Mouse (Mus musculus) kidney, adult 2 months (tissue): ENCODE results near the gene Cyp27b1. TPM values are rescaled to one million over a fixed set of nuclear protein-coding genes. Genes with fewer than 3 reads are reported as not detected.

Experiments used
- DNase-seq: peaks from one replicate; pipeline ENCODE4 v3.0.0; 2021
- H3K27ac ChIP-seq: fragments of 200-500 bp; 2 replicates; pipeline ENCODE4 v1.5.1; 2012; ENCODE audit warnings: low read depth, low read length, control low read depth, inconsistent platforms; ENCODE audit not compliant: insufficient read depth
- H3K27me3 ChIP-seq: fragments of 200-500 bp; replicated peaks from 2 replicates; pipeline ENCODE4 v1.6.1; 2012; ENCODE audit warnings: mild to moderate bottlenecking, moderate library complexity, low read length, inconsistent platforms; ENCODE audit not compliant: control insufficient read depth, insufficient read depth
- H3K36me3 ChIP-seq: fragments of 200-500 bp; 2 replicates; pipeline ENCODE4 v1.6.1; 2012; ENCODE audit warnings: mild to moderate bottlenecking, moderate library complexity, low read length, inconsistent platforms; ENCODE audit not compliant: control insufficient read depth, insufficient read depth
- H3K4me1 ChIP-seq: fragments of 200-500 bp; 2 replicates; pipeline ENCODE4 v1.6.1; 2011; ENCODE audit warnings: low read length; ENCODE audit not compliant: control insufficient read depth, insufficient read depth
- H3K4me3 ChIP-seq: fragments of 200-500 bp; 2 replicates; pipeline ENCODE4 v1.5.1; 2011; ENCODE audit warnings: mild to moderate bottlenecking, low read depth, low read length, control low read depth; ENCODE audit not compliant: insufficient read depth
- CTCF ChIP-seq: fragments of 200-500 bp; conservative IDR thresholded peaks from 2 replicates; pipeline ENCODE4 v1.5.1; 2011; ENCODE audit warnings: low read depth, mild to moderate bottlenecking, control low read depth, low read length, moderate library complexity, mixed read lengths; ENCODE audit not compliant: insufficient read depth, insufficient read length
- POLR2A ChIP-seq: fragments of 200-500 bp; IDR thresholded peaks from one replicate; pipeline ENCODE4 v1.6.1; 2011; ENCODE audit warnings: low read depth, low read length, control low read depth
- WGBS: fragments of 180-500 bp; shearing (Covaris S2); methylation state at CpG from one replicate; pipeline ENCODE4 v1.1.7; 2018; 5-methylcytosine and 5-hydroxymethylcytosine counted together
- polyA plus RNA-seq: library from polyadenylated mRNA; depleted of rRNA; stranded (reverse); fragments of >200 nt; gene quantifications from 2 replicates; pipeline ENCODE4 v1.2.3, GENCODE M21; 2012

The Cyp27b1 gene
- polyA plus RNA-seq, 1 experiment, result 14.3 TPM

GRCm38 (mm10) chr10:127017071-127017470, 31.0 kb upstream of the Cyp27b1 start:
- Histone ChIP-seq H3K27me3 (no peaks in the 10 kb centered on the region), H3K36me3 (no peaks in the 10 kb centered on the region), H3K4me3 (no peak overlapping the region), H3K27ac (no peak overlapping the region), H3K4me1 (no peaks in the 10 kb centered on the region)
- 17% methylated on average over 2 of the region's 2 CpGs for WGBS
- TF ChIP-seq CTCF (no peak), POLR2A (no peak)
- no peak for DNase-seq

- Histone ChIP-seq H3K27me3 (no peaks in the 10 kb centered on the region), H3K4me1 (no peaks in the 10 kb centered on the region), H3K27ac (no peak overlapping the region), H3K36me3 (no peaks in the 10 kb centered on the region), H3K4me3 (no peak overlapping the region)
- 61% methylated on average over 16 of the region's 16 CpGs for WGBS
- TF ChIP-seq POLR2A, result no peak
- no peak for DNase-seq
These were observed 29.6 kb upstream of the Cyp27b1 start for GRCm38 (mm10) chr10:127018422-127018821.

- DNase-seq, result peak; percentile 94
- 3% methylated on average over 56 of the region's 56 CpGs for WGBS
- TF ChIP-seq CTCF, result peak; percentile 94
- no peak for TF ChIP-seq POLR2A
- peaks cover 11% of the 10 kb centered on the region; the same call in 1 of the 2 replicates for H3K4me1 ChIP-seq
- no peaks in the 10 kb centered on the region; the same call in 1 of the 2 replicates for H3K27me3 ChIP-seq
- peak within 1 kb of the TSS; percentile 75 for H3K4me3 ChIP-seq
- 0 out of 2 replicates have a peak, but pooled peaks cover 2% of the 10 kb centered on the region for H3K36me3 ChIP-seq
- peak within 1 kb of the TSS; percentile 79 for H3K27ac ChIP-seq
These were observed 17.4 kb upstream of the Cyp27b1 start, which contains the start of gene Tsfm for GRCm38 (mm10) chr10:127030336-127031296. Gene Tsfm (minus strand): TSS chr10:127030840.

- DNase-seq, result peak; percentile 88
- 47% methylated on average over 8 of the region's 8 CpGs for WGBS
- Histone ChIP-seq H3K27ac (peak overlapping the region; percentile 92), H3K4me1 (peaks cover 15% of the 10 kb centered on the region; the same call in 1 of the 2 replicates), H3K36me3 (0 out of 2 replicates have a peak, but pooled peaks cover 2% of the 10 kb centered on the region), H3K4me3 (no peak overlapping the region), H3K27me3 (no peaks in the 10 kb centered on the region; the same call in 1 of the 2 replicates)
- TF ChIP-seq CTCF (no peak), POLR2A (no peak)
These were observed 14.7 kb upstream of the Cyp27b1 start for GRCm38 (mm10) chr10:127033301-127033741.

GRCm38 (mm10) chr10:127036273-127036672, 11.8 kb upstream of the Cyp27b1 start:
- Histone ChIP-seq H3K27me3 (no peaks in the 10 kb centered on the region; the same call in 1 of the 2 replicates), H3K27ac (peak overlapping the region; percentile 77), H3K36me3 (no peaks in the 10 kb centered on the region), H3K4me3 (no peak overlapping the region), H3K4me1 (peaks cover 15% of the 10 kb centered on the region; the same call in 1 of the 2 replicates)
- DNase-seq, result peak; percentile 93
- WGBS, result 51% methylated on average over 12 of the region's 12 CpGs
- TF ChIP-seq POLR2A, result no peak
- TF ChIP-seq CTCF, result no peak

- Histone ChIP-seq H3K27me3 (no peaks in the 10 kb centered on the region), H3K4me3 (no peak overlapping the region), H3K4me1 (peaks cover 15% of the 10 kb centered on the region; the same call in 1 of the 2 replicates), H3K27ac (peak overlapping the region; percentile 66), H3K36me3 (no peaks in the 10 kb centered on the region)
- TF ChIP-seq POLR2A (no peak), CTCF (no peak)
- DNase-seq, result peak; percentile 81
- WGBS, result 52% methylated on average over 12 of the region's 12 CpGs
These were observed 10.4 kb upstream of the Cyp27b1 start for GRCm38 (mm10) chr10:127037641-127038040.
